Mouse (Mus musculus): ENCODE measurements around the gene Usp8.

Gene Usp8

GRCm38 (mm10) chr2:126743389-126743788 lies 36.3 kb downstream of the Usp8 start:
- DNase-seq, result no peak

GRCm38 (mm10) chr2:126755664-126756063 lies 48.5 kb downstream of the Usp8 start:
- DNase-seq, result no peak

- no peak for DNase-seq
Observed at GRCm38 (mm10) chr2:126759351-126759750, 52.2 kb downstream of the Usp8 start.

GRCm38 (mm10) chr2:126765867-126766582 lies 58.9 kb downstream of the Usp8 start:
- DNase-seq, result no peak

- no peak for DNase-seq
Observed at GRCm38 (mm10) chr2:126767599-126767998, 60.5 kb downstream of the Usp8 start.

GRCm38 (mm10) chr2:126768194-126768593 lies 61.1 kb downstream of the Usp8 start:
- no peak for DNase-seq

GRCm38 (mm10) chr2:126769431-126770181 lies 62.5 kb downstream of the Usp8 start:
- no peak for DNase-seq

GRCm38 (mm10) chr2:126772217-126772616 lies 65.1 kb downstream of the Usp8 start:
- no peak for DNase-seq

- DNase-seq, result no peak
Observed at GRCm38 (mm10) chr2:126775951-126776350, 68.8 kb downstream of the Usp8 start.

- DNase-seq, result no peak
Observed at GRCm38 (mm10) chr2:126776416-126776815, 69.3 kb downstream of the Usp8 start.

GRCm38 (mm10) chr2:126778806-126779205 lies 71.7 kb downstream of the Usp8 start:
- no peak for DNase-seq

- no peak for DNase-seq
Observed at GRCm38 (mm10) chr2:126780286-126780685, 73.2 kb downstream of the Usp8 start.

- no peak for DNase-seq
Observed at GRCm38 (mm10) chr2:126781478-126781877, 74.3 kb downstream of the Usp8 start.

GRCm38 (mm10) chr2:126782433-126782832 lies 75.3 kb downstream of the Usp8 start:
- peak; percentile 31 for DNase-seq

GRCm38 (mm10) chr2:126783370-126783769 lies 76.2 kb downstream of the Usp8 start, which contains the start of gene Usp50:
Gene Usp50 (minus strand): TSS chr2:126783470.
- no peak for DNase-seq

GRCm38 (mm10) chr2:126787721-126788342 lies 80.7 kb downstream of the Usp8 start:
- DNase-seq, result no peak

- DNase-seq, result no peak
Observed at GRCm38 (mm10) chr2:126792611-126793010, 85.5 kb downstream of the Usp8 start.

- no peak for DNase-seq
Observed at GRCm38 (mm10) chr2:126795708-126796107, 88.6 kb downstream of the Usp8 start.

GRCm38 (mm10) chr2:126798455-126798854 lies 91.3 kb downstream of the Usp8 start:
- DNase-seq, result no peak

- DNase-seq, result no peak
Observed at GRCm38 (mm10) chr2:126801980-126802379, 94.9 kb downstream of the Usp8 start.

Measured in cerebellum, adult 11 months (tissue).